Mouse (Mus musculus) fat pad, adult 2 months (tissue): Measurements from ENCODE around the gene Spg7.
"Not testable (repeated sequence)": the region's sequence is repeated elsewhere in the genome, so short reads cannot be mapped to it uniquely, and the experiment has no call there.

ENCODE experiments used
- DNase-seq: peaks from one replicate; pipeline ENCODE4 v3.0.0-alpha.2; 2011; ENCODE audit warnings: low read depth, low spot score; ENCODE audit errors: extremely low read depth

Spg7 gene

DNA sequence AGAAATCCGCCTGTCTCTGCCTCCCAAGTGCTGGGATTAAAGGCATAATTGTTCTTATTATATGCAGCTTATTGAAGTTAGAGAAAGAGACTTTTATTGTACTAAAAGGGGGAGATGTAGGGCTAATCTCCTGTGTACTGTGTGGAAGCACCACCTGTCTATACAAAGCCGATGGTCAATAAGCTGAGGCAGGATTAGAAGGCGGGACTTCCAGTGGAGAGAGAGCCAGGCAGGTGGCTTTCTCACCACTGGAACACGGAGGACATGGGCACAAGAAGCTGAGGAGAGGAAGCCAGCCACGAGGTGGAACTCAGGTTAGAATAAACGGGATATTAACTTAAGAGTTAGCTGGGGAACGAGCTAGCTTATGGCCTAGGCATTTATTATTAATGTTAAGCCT lies at the start of gene Spg7:
Gene Spg7, plus strand, starts transcription at position 222 of the 400 bp plus-strand sequence.
- no peak for DNase-seq

DNA sequence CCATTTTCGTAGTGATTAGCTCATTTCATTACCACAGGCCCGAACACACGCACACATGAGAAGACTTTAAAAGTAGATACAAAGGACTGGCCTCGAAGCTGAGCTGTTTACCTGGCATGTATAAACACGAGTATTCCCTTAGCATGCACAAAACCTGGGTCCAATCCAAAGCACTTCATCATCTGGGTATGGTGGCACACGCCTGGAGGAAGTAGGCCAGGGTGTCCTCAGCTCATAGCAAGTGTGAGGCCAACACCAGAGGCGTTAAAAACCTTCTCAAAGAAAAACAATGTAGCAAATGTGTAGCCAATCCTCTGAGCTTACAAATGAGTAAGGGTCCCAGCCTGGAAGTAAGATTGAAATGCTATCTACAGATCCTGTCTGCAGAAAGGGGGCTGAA lies 48.3 kb upstream of the Spg7 start:
- DNase-seq, result no peak

DNA sequence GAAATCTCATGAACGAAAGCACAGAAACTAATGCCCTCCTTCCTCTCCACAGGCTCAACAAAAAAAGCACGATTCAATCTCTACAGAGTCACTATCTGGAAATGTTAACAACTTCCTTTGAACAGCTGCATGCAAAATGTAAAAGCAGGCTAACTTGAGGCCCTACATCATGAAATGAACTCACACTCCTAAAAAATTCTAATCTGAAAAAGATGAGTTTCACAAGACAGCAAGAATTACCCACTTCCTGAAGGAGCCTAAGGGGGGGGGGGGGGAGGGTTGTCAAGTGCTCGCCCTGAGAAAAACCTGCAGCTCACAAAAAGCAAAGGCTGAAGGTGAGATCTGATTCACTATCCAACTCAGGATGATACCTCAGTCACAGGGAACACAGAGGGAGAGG lies 47.7 kb upstream of the Spg7 start:
- no peak for DNase-seq

DNA sequence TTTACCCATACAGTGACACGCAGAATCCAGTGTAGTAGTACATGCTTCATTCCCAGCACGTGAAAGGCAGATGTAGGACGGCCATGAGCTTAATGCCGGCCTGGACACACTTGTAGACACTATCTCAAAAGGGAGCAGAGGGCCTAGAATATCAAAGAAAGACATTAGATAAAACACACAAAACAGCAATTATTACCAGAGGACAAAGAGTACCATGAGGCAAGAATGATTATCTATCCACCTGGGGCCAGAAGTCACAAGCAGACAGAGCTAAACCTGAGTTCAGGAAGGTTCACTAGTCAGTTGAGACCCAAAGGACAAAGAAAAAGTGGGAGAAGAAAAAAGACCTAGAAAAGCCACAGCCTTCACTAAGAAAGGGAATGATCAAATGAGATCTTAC lies 45.6 kb upstream of the Spg7 start:
- DNase-seq, result no peak

DNA sequence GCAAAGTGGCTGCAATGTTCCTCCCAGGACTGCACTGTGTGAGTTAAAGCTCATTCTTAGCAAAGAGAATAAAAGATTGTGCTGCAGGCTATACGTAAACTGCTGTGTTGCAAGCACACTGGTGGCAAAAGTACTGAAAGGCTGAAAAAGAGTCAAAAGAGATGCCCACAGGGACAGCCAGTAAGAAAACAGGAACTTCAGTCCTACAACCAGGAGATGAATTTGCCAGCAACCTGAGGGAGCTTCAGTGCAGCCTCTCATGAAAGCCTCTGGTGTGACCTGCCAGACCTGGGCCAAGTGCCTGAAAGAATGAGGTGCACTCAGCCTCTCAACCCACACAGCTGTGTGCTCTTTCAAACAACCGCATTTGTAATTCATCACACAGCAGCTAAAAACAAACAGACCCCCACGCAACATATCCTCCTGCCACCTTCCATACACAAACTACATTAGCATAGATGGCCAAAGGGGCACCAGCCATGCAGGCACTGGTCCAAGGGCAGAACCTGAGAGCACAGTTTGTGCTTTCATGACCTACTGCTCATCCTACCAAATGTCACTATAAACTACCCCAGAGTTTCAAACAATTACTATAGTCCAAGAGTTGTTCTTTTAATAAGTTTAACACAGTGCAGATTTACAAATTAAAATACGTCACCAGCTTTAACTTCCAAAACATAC lies 44.1 kb upstream of the Spg7 start:
- DNase-seq, result no peak

DNA sequence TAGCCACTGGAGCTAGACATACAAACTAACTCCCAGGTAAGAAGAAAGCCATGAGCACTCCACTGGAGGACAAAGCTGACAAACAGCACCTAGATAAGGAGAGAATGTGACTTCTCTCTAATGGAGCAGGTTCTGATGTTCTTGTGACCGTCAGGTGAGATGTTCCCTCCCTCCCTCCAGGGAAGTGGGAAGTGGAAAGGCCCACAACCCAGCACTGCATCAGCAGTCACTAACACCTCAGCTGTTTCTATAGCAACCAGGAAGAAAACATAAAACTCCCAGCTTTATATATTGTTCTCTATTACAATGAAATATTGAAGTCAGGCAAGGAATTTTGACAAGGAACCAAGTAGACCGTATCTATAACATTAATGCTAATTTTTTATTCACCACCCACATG lies 42.7 kb upstream of the Spg7 start:
- DNase-seq, result no peak

DNA sequence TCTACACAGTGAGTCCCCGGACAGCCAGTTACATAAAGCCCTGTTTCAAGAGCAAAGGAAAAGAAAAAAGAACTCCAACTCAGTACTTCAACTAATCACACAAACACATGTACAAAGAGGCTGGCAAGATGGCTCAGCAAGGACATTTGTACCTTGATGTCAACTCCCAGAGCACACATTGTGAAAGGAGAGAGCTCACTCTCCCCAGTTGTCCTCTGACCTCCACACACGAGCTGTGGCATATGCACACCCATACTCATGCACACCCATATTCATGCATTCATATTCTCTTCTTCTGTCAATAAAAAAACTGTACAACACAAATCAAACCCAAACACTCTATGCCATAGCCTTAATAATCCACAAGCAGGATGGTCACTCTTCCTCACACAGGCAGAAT lies 41.9 kb upstream of the Spg7 start:
- no peak for DNase-seq

DNA sequence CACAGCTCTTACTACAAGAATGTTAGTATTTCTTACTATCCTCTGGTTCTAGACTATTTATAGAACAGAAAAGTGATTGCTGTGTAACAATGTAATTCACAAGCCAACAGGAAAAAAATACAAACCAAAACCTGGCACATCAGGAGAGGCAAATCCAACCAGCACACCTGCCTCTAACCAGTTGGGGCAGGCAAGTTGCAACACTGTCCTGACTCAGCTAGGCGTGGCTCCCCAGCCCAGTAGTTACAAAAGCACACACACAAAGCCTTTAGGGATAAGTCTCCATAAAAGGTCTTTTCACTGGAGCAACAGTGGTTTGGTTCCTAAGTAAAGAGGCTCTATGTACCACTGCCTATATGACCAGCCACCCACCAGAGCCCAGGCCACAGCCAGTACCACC lies 41.5 kb upstream of the Spg7 start:
- peak; percentile 97 for DNase-seq

DNA sequence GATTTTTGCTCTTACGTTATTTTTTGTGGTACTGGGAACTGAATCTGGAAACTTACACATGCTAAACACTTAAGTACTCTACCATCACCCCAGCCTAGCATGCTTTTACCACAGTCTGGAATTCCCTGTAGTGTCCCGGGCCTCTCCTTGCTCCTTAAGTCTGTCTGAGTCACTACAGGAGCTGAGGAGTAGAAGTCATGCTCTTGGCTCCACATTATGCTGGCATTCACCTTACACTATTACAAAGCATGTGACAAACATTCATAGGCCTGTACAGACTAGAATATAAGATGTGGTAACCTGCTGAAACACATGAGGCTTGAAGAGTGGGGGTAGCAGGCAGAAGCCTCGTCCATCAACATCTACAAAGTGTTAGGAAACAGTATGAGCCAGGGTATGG lies 40.0 kb upstream of the Spg7 start:
- DNase-seq, result peak; percentile 99

DNA sequence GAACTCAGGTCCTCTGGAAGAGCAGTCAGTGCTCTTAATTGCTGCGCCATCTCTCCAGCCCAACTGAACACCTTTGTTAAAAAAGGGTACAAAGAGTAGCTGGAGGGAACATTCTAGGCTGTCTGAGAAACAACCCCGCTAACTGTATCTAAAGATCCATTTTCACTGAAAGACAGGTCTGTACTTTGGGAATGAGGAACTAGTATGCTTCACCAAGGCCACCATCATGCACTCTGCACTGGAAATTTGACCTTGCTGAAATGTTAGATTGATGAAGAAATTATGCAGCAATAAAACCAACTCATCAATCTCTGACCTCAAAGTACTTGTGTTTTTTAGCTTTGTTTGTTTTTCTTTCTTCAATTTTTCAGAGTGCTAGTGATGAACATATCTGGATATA lies 38.5 kb upstream of the Spg7 start:
- no peak for DNase-seq

DNA sequence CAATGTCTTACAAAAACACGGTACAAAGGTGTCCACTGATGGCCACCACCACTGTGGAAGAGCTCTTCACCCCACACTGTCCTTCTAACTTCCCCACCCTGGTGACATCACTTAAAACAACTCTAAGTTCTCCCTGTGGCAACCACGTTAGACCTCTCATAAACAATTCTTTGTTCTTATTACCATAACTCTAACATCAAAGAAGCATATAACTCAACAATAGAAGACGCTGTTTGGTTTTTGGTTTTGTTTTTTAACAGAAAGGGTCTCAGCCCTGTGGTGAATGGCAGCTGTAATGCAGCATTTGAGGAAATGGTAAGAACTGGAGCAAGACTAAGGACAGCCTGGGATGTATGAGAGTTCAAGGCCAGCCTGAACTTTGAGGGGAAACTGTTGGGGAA lies 36.8 kb upstream of the Spg7 start:
- no peak for DNase-seq

DNA sequence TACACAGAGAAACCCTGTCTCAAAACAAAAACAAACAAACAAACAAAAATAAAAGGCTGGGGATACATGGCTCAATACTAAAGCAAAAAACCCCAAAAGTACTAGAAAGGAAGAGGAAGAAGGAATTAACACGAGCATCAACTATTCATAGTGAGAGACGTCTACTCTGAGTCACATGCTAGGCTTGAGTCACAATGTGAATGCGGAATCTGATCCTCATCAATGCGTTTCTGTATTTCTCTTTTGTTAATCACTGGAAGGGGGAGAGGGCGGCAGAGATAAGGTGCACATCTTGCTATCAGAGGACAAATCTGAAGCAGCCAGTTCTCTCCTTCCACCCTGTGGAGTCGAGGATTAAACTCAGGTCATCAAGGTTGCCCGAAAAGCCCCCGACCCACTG lies 35.0 kb upstream of the Spg7 start:
- no peak for DNase-seq

DNA sequence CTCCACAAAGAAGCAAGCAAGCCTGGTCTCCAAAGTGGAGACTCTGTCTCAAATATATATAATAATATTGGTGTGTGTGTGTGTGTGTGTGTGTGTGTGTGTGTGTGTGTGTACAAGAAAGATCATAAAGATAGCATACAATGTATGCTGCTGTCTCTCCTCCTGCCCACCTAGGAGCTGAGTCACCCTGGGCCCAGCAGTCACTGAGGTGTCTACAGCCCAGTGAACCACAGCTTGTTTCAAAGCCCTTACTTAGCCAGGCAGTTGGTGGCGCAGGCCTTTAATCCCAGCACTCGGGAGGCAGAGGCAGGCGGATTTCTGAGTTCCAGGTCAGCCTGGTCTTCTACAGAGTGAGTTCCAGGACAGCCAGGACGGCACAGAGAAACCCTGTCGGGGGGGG lies 32.7 kb upstream of the Spg7 start:
- not testable (repeated sequence) for DNase-seq

DNA sequence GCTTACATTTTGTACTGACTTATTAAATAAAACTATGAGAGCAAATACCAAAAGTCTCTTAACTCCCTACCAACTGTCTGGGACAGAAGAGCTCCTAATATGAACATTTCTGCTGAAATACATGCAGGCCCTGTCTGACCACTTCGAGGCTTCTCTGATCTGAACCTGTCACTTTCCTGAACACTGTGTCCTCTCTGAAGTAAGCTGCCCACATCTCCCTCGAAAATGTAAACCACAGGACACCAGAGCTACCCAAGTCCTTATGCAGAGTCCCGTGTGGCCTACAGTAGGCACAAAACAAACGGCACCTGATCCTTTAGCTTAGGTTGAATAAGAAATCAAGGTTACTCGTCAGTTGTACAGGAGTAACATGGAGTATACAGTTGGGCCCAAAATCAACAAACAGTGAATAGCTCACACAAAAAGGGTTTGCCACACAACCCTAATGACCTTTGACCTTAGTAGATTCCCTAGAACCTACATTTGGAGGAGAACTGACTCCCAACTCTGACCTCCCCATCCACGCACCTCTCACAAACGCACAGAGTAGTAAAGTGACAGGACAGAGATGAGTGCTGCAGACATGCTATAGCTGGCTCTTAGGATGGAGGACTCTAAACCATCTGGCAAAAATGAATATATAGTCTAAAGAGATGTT lies 31.3 kb upstream of the Spg7 start:
- DNase-seq, result no peak

DNA sequence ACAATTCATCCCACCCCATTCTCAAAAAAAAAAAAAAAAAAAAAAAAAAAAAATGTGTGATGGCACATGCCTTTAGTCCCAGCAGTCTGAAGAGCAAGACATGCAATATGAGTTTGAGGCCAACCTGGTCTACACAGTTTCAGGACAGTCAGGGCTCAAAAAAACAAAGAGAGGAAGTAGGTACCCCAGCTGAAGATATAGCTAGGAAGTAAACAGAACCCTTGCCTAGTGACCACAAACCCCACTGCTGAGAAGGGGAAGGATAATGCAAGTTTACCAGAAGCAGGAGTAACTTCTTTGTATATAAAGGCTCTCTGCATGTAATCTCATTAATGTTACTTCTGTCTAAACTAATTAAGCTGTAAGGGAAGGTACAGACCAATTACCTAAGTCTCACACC lies 30.0 kb upstream of the Spg7 start:
- no peak for DNase-seq

DNA sequence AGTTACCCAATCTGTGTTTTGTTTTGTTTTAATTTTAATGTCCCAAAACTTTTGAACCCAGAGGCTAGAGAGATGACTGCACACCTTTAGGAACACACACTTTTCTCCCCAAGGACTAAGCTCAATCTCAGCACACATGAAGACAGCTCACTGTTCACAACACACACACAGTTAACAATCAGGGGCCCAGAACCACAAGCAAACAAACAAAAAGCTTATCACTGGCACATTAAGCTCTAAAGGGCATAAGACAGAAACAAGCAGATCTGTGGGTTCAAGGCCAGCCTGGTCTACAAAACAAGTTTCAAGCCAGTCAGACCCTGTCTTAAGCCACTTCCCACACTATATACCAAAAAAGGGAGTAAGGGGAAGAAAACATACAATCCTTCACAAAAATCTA lies 29.3 kb upstream of the Spg7 start:
- DNase-seq, result no peak

DNA sequence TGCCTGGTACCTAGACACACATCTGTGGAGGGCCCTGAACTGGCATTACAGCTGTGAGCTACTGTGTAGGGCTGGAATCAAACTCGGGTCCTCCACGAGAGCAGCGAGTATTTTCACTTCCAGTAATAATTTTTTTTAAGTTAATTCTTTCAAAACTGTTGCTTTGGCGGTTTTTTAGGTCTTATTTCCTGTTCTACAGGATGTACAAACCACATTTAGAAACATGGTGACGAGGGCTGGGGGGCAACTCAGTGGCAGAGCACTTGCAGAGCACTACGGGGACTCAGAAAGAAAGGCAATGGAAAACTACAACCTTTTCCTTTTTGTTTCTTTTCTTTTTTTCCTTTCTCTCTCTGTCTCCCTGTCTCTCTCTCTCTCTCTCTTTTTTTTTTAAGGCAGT lies 28.6 kb upstream of the Spg7 start:
- no peak for DNase-seq

DNA sequence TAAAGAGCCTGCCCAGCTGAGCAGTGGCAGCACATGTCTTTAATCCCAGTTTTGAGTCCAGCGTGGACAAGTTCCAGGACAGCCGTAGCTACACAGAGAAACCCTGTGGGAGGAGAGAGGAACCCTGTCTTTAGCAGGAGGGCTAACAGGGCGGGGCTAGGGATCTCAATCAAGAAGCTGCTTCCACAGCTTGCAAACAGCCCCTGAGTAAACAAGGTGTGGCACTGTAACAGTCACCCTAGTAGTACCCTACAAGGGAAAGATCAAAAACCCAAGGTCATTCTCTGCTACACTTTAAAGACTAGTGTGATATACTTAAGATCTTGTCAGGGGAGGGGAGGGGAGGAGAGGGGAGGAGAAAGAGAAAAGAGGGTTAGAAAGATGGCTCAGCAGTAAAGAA lies 25.8 kb upstream of the Spg7 start:
- no peak for DNase-seq

DNA sequence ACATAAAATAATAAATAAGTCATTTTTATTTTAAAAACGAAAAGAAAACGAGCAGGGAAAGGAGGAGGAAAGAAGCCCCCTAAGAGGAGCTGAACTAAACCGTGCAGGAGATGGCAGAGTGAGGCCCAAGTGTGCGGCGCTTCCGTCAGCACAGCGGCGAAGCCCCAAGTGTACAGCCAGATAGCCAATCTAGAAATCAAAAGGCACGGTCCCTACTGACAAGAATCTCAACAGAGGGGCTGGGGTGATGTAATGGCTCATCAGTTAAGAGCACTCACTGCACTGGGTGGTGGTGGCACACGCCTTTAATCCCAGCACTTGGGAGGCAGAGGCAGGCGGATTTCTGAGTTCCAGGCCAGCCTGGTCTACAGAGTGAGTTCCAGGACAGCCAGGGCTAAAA lies 25.3 kb upstream of the Spg7 start:
- DNase-seq, result no peak

DNA sequence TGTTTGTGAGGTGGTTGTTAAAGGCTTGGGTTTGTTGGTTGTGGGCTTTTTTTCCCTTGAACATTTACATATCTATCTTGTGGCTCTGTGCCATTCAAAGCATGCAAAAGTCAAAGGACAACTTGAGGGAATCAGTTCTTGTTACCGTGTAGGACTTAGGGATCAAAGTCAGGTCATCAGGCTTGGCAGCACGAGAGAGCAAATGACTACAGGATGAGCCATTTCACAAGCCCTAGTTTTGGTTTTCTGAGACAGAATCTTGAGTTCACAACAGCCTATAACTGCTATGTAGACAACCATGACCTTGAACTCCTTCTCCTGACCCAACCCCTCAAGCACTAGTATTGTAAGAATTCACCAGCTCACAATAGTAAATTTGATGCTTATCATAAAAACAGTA lies 24.4 kb upstream of the Spg7 start:
- no peak for DNase-seq

DNA sequence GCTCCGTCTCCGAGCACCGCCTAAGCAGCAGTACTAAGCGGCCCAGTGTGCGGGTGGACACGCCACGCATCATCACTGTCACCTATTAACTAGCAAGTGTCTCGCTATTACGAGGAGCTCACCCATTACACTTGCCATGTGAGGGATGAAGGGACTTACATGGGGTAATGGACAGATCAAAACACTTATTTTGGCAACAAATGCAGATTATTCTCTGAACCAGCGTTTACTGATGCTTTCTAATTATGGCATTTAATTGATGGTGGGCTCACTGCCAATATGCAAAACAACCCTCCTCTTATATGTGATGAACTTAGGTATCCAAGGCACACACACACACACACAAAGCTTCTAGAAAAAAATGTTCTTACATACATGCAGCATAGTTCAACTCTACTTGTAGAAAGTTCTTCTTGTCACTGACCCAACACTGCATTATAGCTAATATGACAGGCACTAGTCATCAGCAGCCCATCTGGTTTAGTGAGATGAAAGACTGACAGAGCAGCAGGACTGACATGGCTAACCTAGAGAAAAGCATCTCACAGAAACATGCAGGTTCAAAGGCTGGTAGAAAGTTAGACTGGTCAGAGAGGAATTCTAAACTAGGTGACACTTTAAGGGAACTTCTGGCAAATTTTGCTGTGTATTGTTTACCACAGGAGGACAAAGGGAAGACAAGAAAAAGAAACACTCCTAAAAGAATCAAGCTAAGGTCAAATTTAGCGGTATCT lies 23.2 kb upstream of the Spg7 start:
- no peak for DNase-seq

DNA sequence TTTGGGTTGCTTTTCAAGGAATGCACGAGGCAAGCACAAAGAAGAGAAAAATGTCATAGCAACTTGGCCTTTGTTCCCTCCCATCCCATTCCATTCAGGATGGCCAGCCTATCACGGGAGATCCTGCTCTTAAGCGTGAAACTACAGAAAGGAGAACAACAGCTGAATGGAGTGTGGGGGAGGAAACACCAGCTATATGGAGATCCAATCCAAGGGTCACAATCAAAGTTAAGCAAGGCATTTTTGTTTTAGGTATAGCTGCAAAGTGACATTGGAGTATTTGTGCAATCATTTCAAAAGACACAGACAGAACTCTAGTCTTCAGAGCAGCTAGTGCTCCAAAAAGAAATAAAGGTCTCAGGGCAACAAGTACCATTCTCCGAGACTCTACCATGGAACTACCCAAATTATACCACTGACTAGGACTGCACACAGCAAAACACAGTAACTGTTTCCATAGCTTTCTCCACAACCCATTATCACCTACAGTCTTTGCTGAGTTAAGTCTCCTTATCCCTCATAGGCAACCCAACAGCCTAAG lies 22.6 kb upstream of the Spg7 start:
- no peak for DNase-seq
